Mouse (Mus musculus) CH12.LX (cell line): ENCODE data around the gene Ttc38. TPM values are rescaled to one million over a fixed set of nuclear protein-coding genes. Genes with fewer than 3 reads are reported as not detected.

ENCODE experiments used
- DNase-seq: peaks from one replicate; pipeline ENCODE4 v3.0.0-alpha.2; 2013; ENCODE audit errors: extremely low read depth
- H3K27ac ChIP-seq: 2 replicates; pipeline ENCODE4 v1.5.1; 2012; ENCODE audit warnings: low read depth, mild to moderate bottlenecking, control low read depth, moderate library complexity; ENCODE audit not compliant: insufficient read depth
- H3K27me3 ChIP-seq: replicated peaks from 2 replicates; pipeline ENCODE3; 2012; ENCODE audit warnings: inconsistent platforms
- H3K36me3 ChIP-seq, 2 experiments: replicated peaks in 1 of 2; 2 replicates each; pipeline versions ENCODE3 to v1.6.1; 2012; ENCODE audit warnings: inconsistent platforms in 1 of 2, low read length in 1 of 2, mild to moderate bottlenecking in 1 of 2, mixed read lengths in 1 of 2, moderate library complexity in 1 of 2; ENCODE audit not compliant: control insufficient read depth in 1 of 2, insufficient read depth in 1 of 2
- H3K4me1 ChIP-seq, 2 experiments: 2 replicates each; pipeline ENCODE4 v1.6.1; 2012; ENCODE audit warnings: inconsistent platforms in 1 of 2, moderate library complexity in 1 of 2; ENCODE audit not compliant: insufficient read depth in 2 of 2, control insufficient read depth in 1 of 2
- H3K4me2 ChIP-seq: 2 replicates; pipeline ENCODE4 v1.6.1; 2012; ENCODE audit warnings: low read depth, mild to moderate bottlenecking, control low read depth; ENCODE audit not compliant: poor library complexity, insufficient read depth, severe bottlenecking
- H3K4me3 ChIP-seq, 3 experiments: fragments of 150-350 bp in 1 of 3; sonication (generic) in 1 of 3; replicated peaks in 1 of 3; 2 replicates each; pipeline versions ENCODE3 to v1.5.1; 2011 to 2012; ENCODE audit warnings: low read depth in 2 of 3, low read length in 2 of 3, mild to moderate bottlenecking in 2 of 3, moderate library complexity in 2 of 3, control low read depth in 1 of 3, improper control_type of control experiment in 1 of 3, inconsistent platforms in 1 of 3, mixed read lengths in 1 of 3; ENCODE audit not compliant: poor library complexity in 1 of 3
- H3K79me2 ChIP-seq: replicated peaks from 2 replicates; pipeline ENCODE4 v1.6.1; 2012; ENCODE audit warnings: mild to moderate bottlenecking, moderate library complexity; ENCODE audit not compliant: control insufficient read depth, poor library complexity, insufficient read depth, severe bottlenecking; ENCODE audit errors: extremely low read depth
- H3K9ac ChIP-seq: 2 replicates; pipeline ENCODE4 v1.6.1; 2012; ENCODE audit warnings: low read depth, mild to moderate bottlenecking, control low read depth, moderate library complexity; ENCODE audit not compliant: insufficient read depth
- H3K9me3 ChIP-seq: replicated peaks from 2 replicates; pipeline ENCODE3; 2012; ENCODE audit warnings: low read length, inconsistent platforms, mixed read lengths
- BHLHE40 ChIP-seq: IDR thresholded peaks from 2 replicates; pipeline ENCODE4 v1.6.1; 2011; ENCODE audit warnings: mild to moderate bottlenecking, low read depth, low read length, improper control_type of control experiment
- CTCF ChIP-seq, 2 experiments: IDR thresholded peaks in 1 of 2; conservative IDR thresholded peaks in 1 of 2; 2 replicates each; pipeline ENCODE4 v1.5.1; 2011 to 2012; ENCODE audit warnings: low read depth in 2 of 2, low read length in 2 of 2, improper control_type of control experiment in 1 of 2, inconsistent platforms in 1 of 2, mild to moderate bottlenecking in 1 of 2, moderate library complexity in 1 of 2
- ETS1 ChIP-seq: conservative IDR thresholded peaks from 2 replicates; pipeline ENCODE4 v1.6.1; 2012; ENCODE audit warnings: low read depth, mild to moderate bottlenecking, inconsistent platforms, low read length, improper control_type of control experiment, moderate library complexity
- GABPA ChIP-seq: IDR thresholded peaks from 2 replicates; pipeline ENCODE4 v1.6.1; 2012; ENCODE audit warnings: low read depth, low read length, improper control_type of control experiment, inconsistent platforms; ENCODE audit not compliant: insufficient replicate concordance
- HCFC1 ChIP-seq: IDR thresholded peaks from 2 replicates; pipeline ENCODE4 v1.6.1; 2012; ENCODE audit warnings: low read depth, mild to moderate bottlenecking, inconsistent platforms, low read length, improper control_type of control experiment
- MAFK ChIP-seq: IDR thresholded peaks from 2 replicates; pipeline ENCODE4 v1.6.1; 2011; ENCODE audit warnings: low read length, improper control_type of control experiment; ENCODE audit not compliant: insufficient replicate concordance
- MAZ ChIP-seq: IDR thresholded peaks from 2 replicates; pipeline ENCODE4 v1.6.1; 2012; ENCODE audit warnings: low read depth, mild to moderate bottlenecking, inconsistent platforms, low read length, improper control_type of control experiment, moderate library complexity
- MYC ChIP-seq: IDR thresholded peaks from 2 replicates; pipeline ENCODE4 v1.6.1; 2011; ENCODE audit warnings: low read depth, mild to moderate bottlenecking, improper control_type of control experiment, low read length
- NRF1 ChIP-seq: IDR thresholded peaks from 2 replicates; pipeline ENCODE4 v1.6.1; 2014; ENCODE audit warnings: low read depth, mild to moderate bottlenecking, inconsistent platforms, low read length, improper control_type of control experiment, moderate library complexity
- POLR2AphosphoS2 ChIP-seq: IDR thresholded peaks from 2 replicates; pipeline ENCODE4 v1.6.1; 2011; ENCODE audit warnings: low read depth, low read length, improper control_type of control experiment
- RAD21 ChIP-seq: IDR thresholded peaks from 2 replicates; pipeline ENCODE4 v1.6.1; 2011; ENCODE audit warnings: low read depth, mild to moderate bottlenecking, low read length, improper control_type of control experiment, moderate library complexity
- RCOR1 ChIP-seq: conservative IDR thresholded peaks from 2 replicates; pipeline ENCODE4 v1.6.1; 2012; ENCODE audit warnings: low read depth, mild to moderate bottlenecking, inconsistent platforms, low read length, improper control_type of control experiment
- SMC3 ChIP-seq: IDR thresholded peaks from 2 replicates; pipeline ENCODE4 v1.6.1; 2011; ENCODE audit warnings: low read depth, low read length, improper control_type of control experiment
- UBTF ChIP-seq: IDR thresholded peaks from 2 replicates; pipeline ENCODE4 v1.6.1; 2012; ENCODE audit warnings: low read depth, mild to moderate bottlenecking, inconsistent platforms, low read length, improper control_type of control experiment, moderate library complexity
- USF2 ChIP-seq: conservative IDR thresholded peaks from 2 replicates; pipeline ENCODE4 v1.6.1; 2011; ENCODE audit warnings: low read depth, low read length, improper control_type of control experiment
- ZKSCAN1 ChIP-seq: IDR thresholded peaks from 2 replicates; pipeline ENCODE4 v1.6.1; 2012; ENCODE audit warnings: low read depth, inconsistent platforms, low read length, improper control_type of control experiment, borderline replicate concordance
- ZMIZ1 ChIP-seq: IDR thresholded peaks from 2 replicates; pipeline ENCODE4 v1.6.1; 2012; ENCODE audit warnings: low read depth, mild to moderate bottlenecking, inconsistent platforms, low read length, improper control_type of control experiment
- dilution Hi-C: fragments of 300-500 bp; cut with MboI; formaldehyde crosslinking; loops from 2 replicates; pipeline ENCODE4 v1.14.3; 2020; ENCODE audit warnings: low sequenced_read_pairs; ENCODE audit not compliant: extremely low pct_unique_long_range_greater_than_20kb, extremely low pct_ligation_motif_present
- in situ Hi-C: fragments of 300-500 bp; cut with MboI; formaldehyde crosslinking; loops from 3 replicates; pipeline ENCODE4 v1.14.3; 2019; ENCODE audit warnings: low sequenced_read_pairs, low pct_ligation_motif_present, low pct_unique_long_range_greater_than_20kb, mixed read lengths
- polyA plus RNA-seq: library from polyadenylated mRNA; unstranded; fragments of >175 nt; gene quantifications from 2 replicates; pipeline ENCODE4 v1.2.1, GENCODE M21; 2012; ENCODE audit warnings: low read depth; ENCODE audit not compliant: insufficient read length
- total RNA-seq, 2 experiments: library from RNA; depleted of rRNA; stranded (reverse); fragments of 300-350 nt in 1 of 2; fragments of >200 nt in 1 of 2; gene quantifications; 2 replicates each; pipeline ENCODE4 v1.2.3; 2012 to 2014

Ttc38 gene
- total and polyA plus RNA-seq, 3 experiments, result 5.1 to 5.8 (median 5.1) TPM

GRCm38 (mm10) chr15:85900801-85901200, 68.7 kb downstream of the Ttc38 start:
- Histone ChIP-seq H3K36me3 (peaks cover 18 to 50% of the 10 kb centered on the region in 2 experiments), H3K4me1 (peaks cover 0 to 24% of the 10 kb centered on the region in 2 experiments; a peak in 2 of 4 replicates), H3K79me2 (no peaks in the 10 kb centered on the region), H3K4me3 (no peak overlapping the region), H3K27ac (no peak overlapping the region), H3K27me3 (no peaks in the 10 kb centered on the region), H3K9ac (no peak overlapping the region), H3K9me3 (no peaks in the 10 kb centered on the region), H3K4me2 (no peak overlapping the region)
- TF ChIP-seq UBTF, result no peak
- TF ChIP-seq MAZ, result no peak
- no peak for TF ChIP-seq ETS1
- TF ChIP-seq BHLHE40, result no peak
- TF ChIP-seq POLR2AphosphoS2, result no peak
- TF ChIP-seq MAFK, result no peak
- DNase-seq, result no peak
- in situ Hi-C loops (no loop called here), dilution Hi-C loops (no loop called here)

- dilution Hi-C loops, result no loop called here
- Histone ChIP-seq H3K27me3 (no peaks in the 10 kb centered on the region), H3K4me1 (peaks cover 1 to 14% of the 10 kb centered on the region in 2 experiments; a peak in 2 of 4 replicates), H3K27ac (no peak overlapping the region), H3K36me3 (peaks cover 7 to 33% of the 10 kb centered on the region in 2 experiments), H3K79me2 (no peaks in the 10 kb centered on the region), H3K4me2 (no peak overlapping the region), H3K4me3 (no peak overlapping the region), H3K9me3 (no peaks in the 10 kb centered on the region), H3K9ac (no peak overlapping the region)
- no peak for DNase-seq
- TF ChIP-seq UBTF (no peak), SMC3 (no peak)
- in situ Hi-C loops, result no loop called here
These were observed 70.4 kb downstream of the Ttc38 start for GRCm38 (mm10) chr15:85902505-85902904.

GRCm38 (mm10) chr15:85903826-85904225, 71.7 kb downstream of the Ttc38 start:
- Histone ChIP-seq H3K9me3 (no peaks in the 10 kb centered on the region), H3K9ac (no peak overlapping the region), H3K79me2 (no peaks in the 10 kb centered on the region), H3K36me3 (peaks cover 0 to 22% of the 10 kb centered on the region in 2 experiments), H3K4me3 (no peak overlapping the region), H3K27me3 (no peaks in the 10 kb centered on the region), H3K4me2 (no peak overlapping the region), H3K27ac (no peak overlapping the region), H3K4me1 (peaks cover 6 to 21% of the 10 kb centered on the region in 2 experiments)
- TF ChIP-seq UBTF (no peak), CTCF (conservative IDR thresholded peaks at IDR 0.05 in 1 of 2, IDR thresholded peaks at IDR 0.05 in 1 of 2; ENCODE audit: low read depth in 2 of 2, low read length in 2 of 2) (peak in 1 of 2 experiments; percentile 79; a peak in 2 of 4 replicates), ZKSCAN1 (no peak), RAD21 (peak; percentile 49), ZMIZ1 (no peak), NRF1 (no peak), SMC3 (peak; percentile 86), USF2 (no peak), HCFC1 (no peak), MYC (no peak), RCOR1 (no peak), GABPA (no peak)
- in situ Hi-C loops (no loop called here), dilution Hi-C loops (no loop called here)
- DNase-seq, result no peak
